Mouse (Mus musculus): ENCODE measurements around the gene Tmod1. TPM values are rescaled to one million over a fixed set of nuclear protein-coding genes. Genes with fewer than 3 reads are reported as not detected.

Tmod1 gene
- total RNA-seq, 2 experiments from 2014 or later = 205 to 220 TPM

DNA sequence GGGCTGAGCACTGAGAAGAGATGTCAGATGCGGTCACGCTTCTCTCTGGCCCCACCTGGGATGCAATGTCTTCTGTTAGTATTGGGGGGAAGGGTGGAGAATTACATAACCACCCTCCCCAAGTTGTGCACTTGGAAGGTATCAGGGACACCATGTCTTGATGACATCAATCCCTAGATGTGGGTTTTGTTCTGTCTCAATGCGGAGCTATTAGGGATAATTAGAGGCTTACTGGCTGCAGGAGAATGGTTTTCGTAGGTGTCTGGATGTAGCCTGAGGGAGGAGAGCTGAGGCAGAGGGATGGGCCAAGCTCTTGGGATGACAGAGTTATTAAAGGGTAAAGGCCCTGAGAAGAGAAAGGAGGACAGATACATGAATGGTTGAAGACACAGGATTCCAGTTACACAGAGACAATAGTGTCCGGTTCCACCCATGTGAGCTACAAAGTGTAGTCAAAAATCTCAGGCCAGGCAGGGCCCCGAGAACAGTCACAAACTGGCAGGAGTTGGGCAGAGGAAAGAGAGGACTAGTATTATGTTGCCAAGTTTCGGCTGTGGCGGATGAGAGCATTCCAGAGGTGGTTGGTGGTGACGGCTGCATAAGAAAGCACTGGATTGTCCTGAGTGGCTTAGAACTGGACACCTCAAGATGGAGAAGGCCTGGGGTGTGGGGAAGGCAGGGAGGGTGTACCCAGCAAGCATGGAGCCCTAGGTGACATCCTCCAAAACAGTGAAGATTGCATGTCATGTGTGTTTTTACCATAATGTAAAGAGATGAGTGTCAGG is 14.8 kb downstream of the Tmod1 start:
- DNase-seq = no peak

DNA sequence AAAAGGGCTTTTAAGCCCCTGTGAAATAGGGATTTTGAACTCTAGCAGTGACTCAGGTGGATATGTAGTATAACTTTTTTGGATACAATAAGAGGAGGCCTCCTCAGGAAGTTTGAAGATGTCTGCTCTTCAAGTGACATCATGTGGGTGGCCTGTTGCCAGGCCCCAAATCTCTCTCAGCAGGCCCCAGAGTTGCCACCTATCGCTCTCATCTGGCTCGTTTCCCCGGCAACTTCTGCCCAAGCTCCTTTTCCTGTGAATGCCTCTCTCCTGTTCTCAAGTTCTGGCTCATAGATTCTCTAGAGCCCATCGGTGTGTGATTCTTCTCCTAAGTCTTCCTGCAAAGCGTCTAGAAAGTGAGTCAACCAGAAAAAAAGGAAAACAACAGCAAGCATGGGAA is 17.4 kb downstream of the Tmod1 start:
- DNase-seq = no peak

DNA sequence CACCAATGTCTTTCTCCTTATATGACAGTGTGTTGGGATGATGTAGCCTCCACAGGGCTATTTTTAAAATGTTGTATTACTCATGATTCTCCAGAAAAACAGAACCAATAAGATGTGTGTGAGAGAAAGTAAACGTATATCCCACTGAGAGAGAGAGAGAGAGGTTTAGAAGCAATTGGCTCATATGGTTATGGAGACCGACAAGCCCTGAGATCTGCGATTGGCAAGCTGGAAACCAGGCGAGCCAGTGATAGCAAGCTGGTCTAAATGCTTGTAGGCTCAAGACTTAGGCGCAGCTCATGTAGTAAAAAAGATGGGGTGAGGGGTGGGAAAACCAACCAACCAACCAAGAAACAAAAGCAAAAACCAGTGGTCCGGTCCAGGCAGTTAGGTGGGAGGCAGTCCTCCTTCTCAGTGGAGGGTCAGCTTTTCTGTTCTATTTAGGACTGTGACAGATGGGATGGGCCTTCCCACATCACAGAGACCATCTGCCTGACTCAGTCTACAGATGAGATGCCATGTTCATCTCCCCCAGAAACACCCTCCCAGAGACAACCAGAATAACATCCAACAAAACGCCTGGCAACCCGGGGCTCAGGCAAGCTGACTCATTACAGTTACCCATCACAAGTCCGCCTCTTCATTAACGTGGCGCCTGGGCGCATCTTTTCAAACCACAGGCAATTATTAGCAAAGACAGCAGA is 22.7 kb downstream of the Tmod1 start:
- DNase-seq = no peak

DNA sequence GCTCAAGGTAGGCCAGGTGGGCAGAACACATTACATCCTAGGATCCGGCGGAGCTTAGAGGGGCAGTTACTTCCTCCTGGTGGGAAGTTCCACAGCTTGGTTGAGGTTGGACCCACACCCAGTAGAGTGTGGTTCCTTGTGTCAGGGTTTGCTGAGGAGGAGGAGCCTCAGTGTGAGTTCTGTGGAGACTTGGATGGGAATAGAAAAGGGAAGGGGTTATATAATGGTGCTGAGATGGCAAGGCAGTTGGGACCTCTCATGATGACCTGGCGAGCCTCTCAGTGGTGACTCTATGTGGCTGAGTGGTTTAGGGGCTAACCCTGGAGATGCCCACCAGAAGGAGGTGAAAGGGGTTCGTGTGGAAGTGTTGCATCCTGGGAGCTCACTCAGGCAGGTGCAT is 25.1 kb downstream of the Tmod1 start:
- DNase-seq = no peak

DNA sequence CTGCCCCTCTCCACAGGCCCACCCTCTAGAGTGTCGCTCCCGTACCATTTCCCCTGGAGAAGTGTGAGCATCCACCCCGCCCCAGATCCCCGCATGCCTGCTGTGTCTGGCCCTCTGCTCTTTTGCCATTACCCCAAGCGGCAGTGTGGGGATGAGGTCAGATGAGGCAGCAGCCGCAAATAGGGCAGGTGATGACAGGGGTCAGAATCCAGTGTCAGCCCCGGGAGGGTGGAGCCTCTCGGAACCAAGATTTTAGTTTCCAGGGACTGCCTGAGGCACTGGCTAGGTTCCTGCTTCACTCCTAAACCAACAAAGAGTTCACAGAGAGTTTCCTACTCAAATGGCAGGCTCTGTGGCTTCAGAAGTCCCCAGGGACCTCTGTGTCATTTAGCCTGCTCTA is 25.5 kb downstream of the Tmod1 start:
- peak; percentile 75 for DNase-seq

DNA sequence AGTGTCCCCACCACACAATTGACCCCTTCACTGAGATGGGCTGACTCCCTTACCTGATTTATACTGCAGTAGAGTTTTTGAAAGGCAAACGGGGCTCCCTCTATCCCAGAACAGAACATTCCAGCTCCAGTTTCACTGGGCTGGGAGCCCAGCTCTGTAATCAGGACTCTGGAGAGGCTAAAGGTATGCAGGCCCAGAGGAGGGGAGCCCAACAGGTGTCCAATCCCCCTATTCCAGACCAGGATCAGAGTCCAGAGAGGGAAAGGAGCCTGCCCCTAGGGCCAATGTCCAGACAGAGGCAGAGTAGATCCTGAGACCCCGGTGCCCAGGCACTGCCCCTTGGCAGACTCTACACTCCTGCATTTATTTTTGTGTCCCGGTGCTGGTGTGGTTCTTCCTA is 26.2 kb downstream of the Tmod1 start:
- DNase-seq = peak; percentile 71

DNA sequence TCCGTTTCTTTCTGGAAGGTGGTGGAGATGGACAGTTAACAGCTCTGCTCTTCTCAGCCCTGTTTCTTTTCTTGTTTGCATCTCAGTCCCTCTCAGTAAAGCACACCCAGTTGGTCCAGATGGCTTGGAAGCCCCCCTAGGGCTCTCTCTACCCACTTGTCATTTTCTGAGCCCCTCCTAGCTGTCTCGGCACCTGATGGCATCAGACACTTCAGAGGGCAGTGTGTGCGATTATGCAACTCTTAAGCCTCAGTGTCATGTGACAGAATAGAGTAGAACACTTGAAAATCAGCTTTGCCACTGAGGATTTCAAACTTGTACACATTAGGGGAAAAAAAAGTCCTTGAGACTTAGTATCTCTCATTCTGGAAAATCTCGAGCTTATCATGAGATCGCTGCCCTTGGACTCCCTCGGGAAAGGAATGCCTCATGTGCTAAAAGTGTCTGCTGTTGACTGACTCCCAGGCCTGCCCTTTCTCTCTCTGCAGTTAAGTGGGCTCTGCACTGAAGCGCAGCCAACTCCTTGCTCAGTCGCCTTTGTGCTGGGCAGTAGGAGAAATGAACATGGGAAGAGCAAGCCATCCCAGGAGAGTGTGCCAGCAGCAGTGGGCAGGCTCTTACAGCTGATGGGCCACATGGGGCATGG is 27.1 kb downstream of the Tmod1 start:
- DNase-seq = no peak

DNA sequence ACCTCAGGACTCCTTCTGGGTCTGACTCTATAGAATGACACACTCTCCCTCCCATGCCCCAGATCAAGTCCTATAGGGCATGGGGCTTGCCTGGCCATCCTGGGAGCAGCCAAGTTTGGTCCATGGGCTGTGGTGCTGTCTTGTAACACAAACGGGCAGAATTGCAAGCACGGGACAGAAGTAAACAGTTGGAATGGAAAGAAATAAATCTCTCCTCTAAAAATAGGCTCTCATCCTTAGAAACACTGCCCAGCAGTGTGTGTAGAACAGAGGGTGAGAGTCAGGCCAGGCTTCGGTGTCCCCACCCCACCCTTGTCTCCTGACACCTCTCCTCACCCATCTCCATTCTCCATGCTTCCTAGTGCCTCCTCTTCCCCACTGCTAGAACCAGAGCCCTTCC is 29.3 kb downstream of the Tmod1 start:
- no peak for DNase-seq

DNA sequence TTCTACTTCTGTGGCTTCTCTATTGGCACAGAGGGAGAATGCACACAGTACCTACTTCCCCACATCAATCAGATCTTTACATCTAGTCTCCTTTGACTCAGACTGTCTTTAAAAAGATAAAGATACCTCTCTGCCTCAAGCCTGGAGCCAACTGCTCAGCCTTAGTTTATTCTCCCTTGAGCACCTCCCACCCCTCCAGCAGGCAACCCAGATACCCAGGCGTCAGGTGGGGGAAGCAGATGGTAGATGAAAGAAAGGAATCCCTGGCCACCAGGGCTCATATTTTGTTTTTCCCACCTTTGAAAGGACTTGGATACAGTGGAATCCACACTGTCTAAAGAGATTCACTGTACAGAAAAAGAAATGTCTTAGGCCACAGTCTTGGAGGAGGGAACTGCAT is 29.8 kb downstream of the Tmod1 start:
- DNase-seq = no peak

DNA sequence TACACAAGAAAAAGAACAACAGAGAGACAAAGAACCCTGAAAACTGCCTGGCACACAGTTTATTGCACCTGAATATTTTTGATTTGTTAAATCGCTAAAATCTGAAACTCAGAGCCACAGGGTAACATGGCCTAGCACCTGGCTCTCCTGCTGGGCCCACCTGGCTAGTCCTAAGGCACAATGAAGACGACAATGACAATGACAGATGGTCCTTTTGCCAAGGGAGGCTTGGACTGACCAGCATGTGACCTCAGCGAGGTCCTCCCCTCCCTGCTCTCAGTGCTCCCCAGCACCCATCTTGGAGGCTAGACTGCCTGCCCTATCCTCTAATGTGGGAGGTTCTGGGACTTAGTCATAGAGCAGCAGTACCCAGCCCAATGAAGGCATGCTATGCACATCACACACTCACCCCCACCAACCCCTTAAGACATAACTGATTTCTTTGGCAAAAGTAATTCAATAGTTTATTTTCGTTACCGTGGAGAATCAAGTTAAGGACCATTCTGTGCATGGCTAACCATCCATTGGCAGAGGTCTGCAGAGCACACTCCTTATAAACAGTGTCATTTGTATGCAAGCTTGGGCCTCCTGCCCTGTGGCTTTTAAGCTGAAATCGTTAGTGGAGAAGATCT is 31.2 kb downstream of the Tmod1 start:
- no peak for DNase-seq

DNA sequence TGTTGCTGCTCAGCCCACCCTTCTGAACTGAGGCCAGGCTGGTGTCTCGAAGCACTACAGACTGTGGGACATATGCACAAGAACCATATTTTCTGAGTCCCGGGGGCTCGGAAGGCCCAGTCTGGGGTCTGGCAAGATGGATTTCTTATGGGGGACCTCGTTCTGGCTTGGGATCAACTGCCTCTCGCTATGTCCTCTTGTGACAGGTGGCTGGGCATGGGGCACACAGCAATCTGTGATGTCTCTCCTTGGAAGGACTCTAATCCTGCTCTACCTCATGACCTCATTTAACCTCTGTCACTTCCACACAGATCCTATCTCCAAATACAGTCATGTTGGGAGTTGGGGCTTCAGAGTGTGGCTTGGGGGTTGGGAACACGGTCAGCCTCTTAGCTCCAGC is 33.9 kb downstream of the Tmod1 start:
- DNase-seq = no peak

DNA sequence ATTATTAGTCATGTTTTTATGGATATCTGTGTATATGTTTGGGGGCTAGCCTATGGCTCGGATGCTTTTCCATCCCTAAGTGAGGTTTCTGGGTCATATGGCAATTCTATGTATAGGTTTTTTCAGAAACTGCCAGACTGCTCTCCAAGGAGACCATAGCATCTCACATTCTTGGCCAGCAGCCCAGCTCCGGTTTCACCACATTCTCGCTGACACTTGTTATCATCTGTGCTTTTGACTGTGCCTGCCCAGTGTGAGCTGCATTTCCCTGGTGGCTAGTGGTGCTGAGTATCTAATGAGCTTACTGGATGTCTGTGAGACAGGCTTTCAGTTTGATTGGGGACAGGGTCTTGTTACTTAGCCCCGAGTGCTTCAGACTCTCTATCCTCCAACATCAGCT is 35.0 kb downstream of the Tmod1 start:
- DNase-seq = no peak

DNA sequence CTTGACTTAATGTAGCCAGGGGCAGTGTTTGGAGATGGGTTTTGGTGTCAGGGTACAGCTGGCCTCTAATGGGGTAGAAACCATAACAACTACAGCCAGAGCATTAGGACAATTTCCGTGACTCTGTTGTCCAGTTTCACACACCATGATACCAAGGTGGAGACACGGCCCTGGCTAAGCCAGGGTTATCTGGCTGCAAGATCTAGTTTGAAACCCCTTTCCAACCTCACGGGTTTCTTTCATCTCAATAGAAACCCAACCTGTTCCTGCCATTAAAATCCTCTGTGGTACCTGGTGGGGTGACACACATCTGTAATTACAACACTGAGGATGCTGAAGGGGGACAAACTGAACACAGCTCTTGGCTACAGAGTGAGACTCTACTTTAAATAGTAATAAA is 36.9 kb downstream of the Tmod1 start:
- no peak for DNase-seq

DNA sequence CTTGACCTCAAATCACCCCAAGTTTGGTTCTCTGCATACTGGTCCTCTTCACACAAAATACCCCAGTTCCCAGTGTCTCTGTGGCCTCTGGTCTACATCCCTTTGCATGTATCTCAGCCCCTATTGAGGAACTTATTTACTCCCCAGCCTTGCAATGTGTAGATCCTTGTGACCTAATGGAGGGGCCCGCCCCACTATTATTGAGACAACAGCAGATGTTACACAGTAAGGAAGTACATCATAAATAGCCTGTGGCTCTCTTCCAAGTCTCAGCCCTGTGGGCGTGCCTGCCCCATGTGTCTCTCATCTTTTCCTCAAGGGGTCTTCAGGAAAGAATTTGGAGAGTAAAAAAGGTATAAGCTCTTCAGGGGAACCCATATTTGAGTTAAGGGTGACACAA is 38.2 kb downstream of the Tmod1 start:
- DNase-seq = no peak

DNA sequence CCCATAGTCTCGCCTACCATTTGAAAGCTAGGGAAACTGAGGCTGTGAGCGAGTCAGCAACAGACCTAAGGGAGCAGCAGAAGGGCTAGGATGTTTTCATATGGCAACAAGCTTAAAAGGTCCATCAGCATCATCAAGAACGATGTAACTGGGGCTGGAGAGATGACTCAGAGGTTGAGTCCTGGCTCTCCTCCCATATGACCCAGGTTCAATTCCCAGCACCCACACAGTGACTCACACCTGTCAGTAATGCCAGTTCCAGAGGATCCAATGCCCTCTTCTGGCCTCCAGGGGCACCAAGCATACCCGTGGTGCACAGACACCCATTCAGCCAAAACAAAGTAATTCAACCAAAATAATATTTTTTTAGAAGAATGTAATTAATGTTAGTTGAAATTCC is 41.5 kb downstream of the Tmod1 start:
- no peak for DNase-seq

DNA sequence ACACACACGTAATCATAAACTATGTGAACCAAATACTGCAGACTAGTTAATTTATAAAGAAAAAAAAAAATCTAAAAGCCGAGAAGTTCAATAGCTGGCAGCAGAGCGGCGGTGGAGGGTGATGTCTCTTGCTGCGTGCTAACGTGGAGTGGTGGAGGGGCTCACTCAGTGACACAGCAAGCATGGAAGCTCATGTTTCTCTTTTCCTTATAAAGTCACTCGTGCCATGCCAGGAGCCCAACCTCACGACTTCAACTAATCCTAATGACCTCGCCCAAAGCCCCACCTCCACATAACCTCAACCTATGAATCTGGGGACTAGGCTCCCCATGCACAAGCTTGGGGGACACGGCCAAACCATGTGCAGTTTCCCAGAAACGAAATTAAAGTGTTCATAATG is 43.8 kb downstream of the Tmod1 start:
- DNase-seq = no peak

DNA sequence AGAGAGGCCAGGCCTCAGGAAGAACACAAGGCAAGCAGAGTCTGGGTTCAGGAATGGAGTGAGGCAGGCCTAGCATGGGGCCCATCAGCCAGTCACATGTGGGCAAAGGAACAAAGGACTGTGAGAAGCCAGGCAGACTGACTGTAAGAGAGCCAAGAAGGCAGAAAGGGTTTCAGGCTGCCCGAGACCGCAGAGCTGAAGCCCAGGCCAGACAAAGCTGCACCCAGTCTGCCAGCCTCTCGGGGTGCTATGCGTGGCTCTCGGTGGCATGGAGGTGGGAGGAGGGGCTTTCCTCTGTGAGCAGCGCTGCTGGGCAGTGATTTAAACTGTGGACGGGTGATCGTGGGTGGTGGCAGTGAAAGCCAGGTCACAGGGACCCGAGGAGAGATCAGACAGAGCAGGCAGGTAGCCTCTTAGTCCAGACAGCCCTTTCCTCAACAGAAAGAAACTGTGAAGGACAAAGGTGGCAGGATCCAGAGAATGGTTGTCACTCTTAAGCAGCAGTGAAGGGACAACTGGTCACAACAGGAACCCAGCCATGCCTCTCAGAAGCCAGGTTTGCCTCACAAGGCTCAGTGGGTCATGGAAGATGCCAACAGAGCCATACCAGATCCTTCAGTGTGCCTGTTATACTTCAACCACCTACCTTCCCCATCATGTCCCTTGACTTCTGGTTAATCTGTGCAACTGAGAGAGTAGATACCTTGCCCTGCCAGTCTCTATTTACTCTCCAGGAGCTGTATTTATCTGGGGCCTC is 45.9 kb downstream of the Tmod1 start:
- no peak for DNase-seq

DNA sequence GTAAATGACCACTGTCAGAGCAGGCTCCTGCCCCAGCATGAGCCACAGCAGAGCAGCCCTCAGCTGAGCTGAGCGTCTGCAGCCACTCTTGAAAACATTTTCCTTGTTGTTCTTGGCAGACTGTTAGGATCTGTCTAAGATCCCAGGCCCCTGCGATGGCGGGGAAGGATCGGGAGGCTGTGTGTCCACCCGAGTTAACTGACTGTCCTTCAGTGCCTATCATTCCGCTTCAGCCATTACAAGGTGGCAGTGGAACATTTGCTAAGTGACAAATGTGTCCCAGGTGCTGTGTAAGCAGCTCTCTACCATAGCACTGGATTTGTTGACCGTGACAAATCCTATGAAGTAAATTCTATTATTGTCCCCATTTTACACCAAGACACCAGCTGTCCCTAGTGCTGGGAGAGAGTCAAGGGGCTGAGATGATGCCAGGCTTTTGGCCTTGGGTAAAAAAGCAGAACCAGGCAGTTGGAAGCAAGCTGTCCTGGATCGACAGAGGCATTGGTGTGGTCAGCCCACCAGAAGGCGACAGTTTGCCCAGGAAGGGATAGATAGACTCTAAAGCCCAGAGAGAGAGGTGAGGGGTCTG is 46.6 kb downstream of the Tmod1 start:
- no peak for DNase-seq

DNA sequence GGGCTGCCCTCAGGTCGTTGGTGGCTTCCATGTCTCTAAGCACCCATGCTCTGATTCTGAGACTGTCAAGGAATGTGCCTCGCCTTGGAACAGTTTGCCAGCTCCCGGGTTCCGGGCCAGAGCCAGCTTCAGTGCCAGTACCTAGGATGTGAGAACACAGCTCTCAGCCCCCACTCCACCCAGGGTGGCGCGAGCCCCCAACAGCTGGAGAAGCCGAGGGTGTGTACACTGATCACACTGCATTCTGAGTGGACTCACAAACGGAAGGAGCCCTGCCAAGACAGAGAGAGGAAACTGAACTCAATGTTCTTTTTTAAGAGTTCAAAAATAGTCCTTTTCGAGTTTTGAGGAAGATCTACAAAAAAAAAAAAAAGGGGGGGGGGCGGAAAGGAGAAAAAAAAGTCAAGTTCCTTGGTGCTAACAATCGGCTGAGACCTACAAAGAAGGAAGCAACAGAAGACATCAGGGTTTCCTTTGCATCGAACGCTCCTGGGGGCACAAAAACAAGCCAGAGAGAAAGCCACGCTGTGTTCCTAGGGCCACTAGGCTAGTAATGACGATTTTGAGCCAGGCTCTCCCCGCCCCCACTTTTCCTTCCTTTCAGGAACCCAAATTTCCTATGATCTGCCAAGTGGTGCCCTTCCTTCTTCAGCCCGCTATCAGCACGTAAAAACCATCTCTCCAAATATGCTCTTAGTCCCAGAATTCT is 48.1 kb downstream of the Tmod1 start:
- peak; percentile 46 for DNase-seq

DNA sequence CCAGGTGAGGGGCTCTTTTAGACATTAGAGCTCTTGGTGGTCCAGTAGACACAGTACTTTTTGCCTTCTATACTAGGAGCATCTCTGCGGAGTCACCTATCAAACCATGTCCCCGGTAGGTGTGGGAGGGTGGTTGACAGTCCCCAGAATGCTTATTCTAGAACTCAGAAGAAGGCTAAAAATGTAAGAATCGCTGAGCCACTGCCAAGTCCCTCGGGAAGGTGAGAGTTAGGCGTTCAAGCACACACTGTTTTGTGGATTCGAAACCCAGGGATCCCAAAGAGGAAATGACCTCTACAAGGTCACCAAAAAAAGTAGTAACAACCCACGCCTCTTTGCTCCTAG is 48.7 kb downstream of the Tmod1 start:
- DNase-seq = no peak

DNA sequence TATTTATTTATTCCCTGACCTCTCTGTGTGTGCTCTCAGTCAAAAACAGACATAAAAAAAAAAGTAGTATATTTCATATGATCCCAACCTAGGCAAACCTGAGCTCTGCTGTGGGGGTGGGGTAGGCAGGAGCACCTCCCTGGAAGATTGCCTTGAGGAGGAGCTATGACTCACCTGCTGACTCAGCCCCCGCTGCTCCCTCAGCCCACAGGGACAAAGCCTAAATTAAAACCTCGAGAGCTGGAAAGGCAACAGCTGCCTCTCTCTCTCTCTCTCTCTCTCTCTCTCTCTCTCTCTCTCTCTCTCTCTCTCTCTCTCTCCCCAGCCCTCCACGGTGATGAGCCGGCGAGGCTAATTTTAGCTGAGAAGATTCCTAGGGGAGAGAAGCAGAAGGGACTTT is 49.1 kb downstream of the Tmod1 start:
- DNase-seq = peak; percentile 80
